Mouse (Mus musculus) myocyte (in vitro differentiated cells): ENCODE measurements around the gene Hspa8.

Source experiments
- POLR2A ChIP-seq: IDR thresholded peaks from one replicate; pipeline ENCODE4 v1.6.1; 2011; ENCODE audit warnings: low read depth, mild to moderate bottlenecking, control low read depth, moderate library complexity; ENCODE audit not compliant: insufficient read length
- REST ChIP-seq: IDR thresholded peaks from one replicate; pipeline ENCODE4 v1.6.1; 2011; ENCODE audit warnings: mild to moderate bottlenecking, control low read depth, moderate library complexity; ENCODE audit not compliant: insufficient read depth, insufficient read length
- TCF12 ChIP-seq: IDR thresholded peaks from one replicate; pipeline ENCODE4 v1.6.1; 2011; ENCODE audit warnings: mild to moderate bottlenecking, control low read depth; ENCODE audit not compliant: poor library complexity, insufficient read depth, severe bottlenecking
- TCF3 ChIP-seq: IDR thresholded peaks from one replicate; pipeline ENCODE4 v1.6.1; 2011; ENCODE audit warnings: low read depth, control low read depth; ENCODE audit not compliant: insufficient read length

DNA sequence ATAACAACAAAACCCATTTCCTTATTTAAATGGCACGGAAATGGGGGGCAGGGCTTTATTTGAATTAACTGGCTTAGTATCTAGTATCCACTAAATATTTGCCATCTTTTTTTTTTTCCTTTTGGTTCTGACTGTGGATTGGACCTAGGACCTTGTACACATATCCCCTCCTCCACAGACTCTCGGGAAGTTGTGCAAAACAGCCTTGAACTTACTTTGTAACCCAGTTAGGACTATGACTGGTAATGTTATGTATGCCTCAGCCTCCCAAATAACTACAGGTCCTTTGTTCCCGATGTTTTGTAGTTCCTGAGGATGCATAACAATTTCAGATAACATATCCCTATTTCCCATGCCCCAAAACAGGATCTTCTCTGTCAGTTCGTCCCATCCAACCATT is 26.9 kb upstream of the Hspa8 start:
- no peak for TF ChIP-seq TCF3
- no peak for TF ChIP-seq REST
- TF ChIP-seq TCF12: no peak
- no peak for TF ChIP-seq POLR2A
